Mouse (Mus musculus) stomach, postnatal 0 days (tissue): Measurements from ENCODE around the gene Pomt1. TPM values are rescaled to one million over a fixed set of nuclear protein-coding genes. Genes with fewer than 3 reads are reported as not detected.
A peak's percentile ranks its signal among the peaks of the same experiment; 100 is the strongest.

Experiments
- ATAC-seq: fragments of 200-750 bp; cut with Nextera tagmentation; 2 replicates; pipeline ENCODE4 v1.8.0; 2017; ENCODE audit not compliant: low FRiP score, low TSS enrichment
- DNase-seq: peaks from one replicate; pipeline ENCODE4 v3.0.0-alpha.2; 2016; ENCODE audit warnings: low spot score
- H3K27ac ChIP-seq: fragments of 300-500 bp; sonication (generic); replicated peaks from 2 replicates; pipeline ENCODE4 v1.5.1; 2014; ENCODE audit warnings: mild to moderate bottlenecking, control low read depth
- H3K27me3 ChIP-seq: fragments of 300-500 bp; sonication (generic); 2 replicates; pipeline ENCODE4 v1.6.1; 2014; ENCODE audit warnings: low read length; ENCODE audit not compliant: control insufficient read depth, insufficient read depth
- H3K36me3 ChIP-seq: fragments of 300-500 bp; sonication (generic); 2 replicates; pipeline ENCODE4 v1.6.1; 2014; ENCODE audit warnings: low read length, mixed read lengths; ENCODE audit not compliant: control insufficient read depth, insufficient read depth
- H3K4me1 ChIP-seq: fragments of 300-500 bp; sonication (generic); replicated peaks from 2 replicates; pipeline ENCODE4 v1.6.1; 2014; ENCODE audit warnings: antibody characterized with exemption; ENCODE audit not compliant: control insufficient read depth, insufficient read depth
- H3K4me2 ChIP-seq: fragments of 300-500 bp; sonication (generic); replicated peaks from 2 replicates; pipeline ENCODE4 v1.6.1; 2014; ENCODE audit warnings: low read depth, mild to moderate bottlenecking, control low read depth, moderate library complexity
- H3K4me3 ChIP-seq: fragments of 300-500 bp; sonication (generic); 2 replicates; pipeline ENCODE4 v1.5.1; 2014; ENCODE audit warnings: low read depth, low read length, control low read depth
- H3K9ac ChIP-seq: fragments of 300-500 bp; sonication (generic); 2 replicates; pipeline ENCODE4 v1.6.1; 2014; ENCODE audit warnings: mild to moderate bottlenecking, low read length, control low read depth, mixed read lengths
- H3K9me3 ChIP-seq: fragments of 300-500 bp; sonication (generic); 2 replicates; pipeline ENCODE4 v1.6.1; 2016; ENCODE audit warnings: low read length; ENCODE audit not compliant: control insufficient read depth
- CTCF ChIP-seq: IDR thresholded peaks from 2 replicates; pipeline ENCODE4 v1.5.1; 2016; ENCODE audit warnings: antibody characterized with exemption, low read depth, mild to moderate bottlenecking, moderate library complexity
- EP300 ChIP-seq: optimal IDR thresholded peaks from 2 replicates; pipeline ENCODE3; 2016; ENCODE audit warnings: antibody characterized with exemption
- WGBS: fragments of 180-500 bp; shearing (Covaris S2); extraction: QIAGEN DNeasy Blood & Tissue Kit; methylation state at CpG from one replicate; pipeline ENCODE4 v1.1.7; 2014; 5-methylcytosine and 5-hydroxymethylcytosine counted together
- polyA plus RNA-seq: library from polyadenylated mRNA; unstranded; fragments of >200 nt; fragmentation: Nextera tagmentation; extraction: Ambion mirVana; gene quantifications from 2 replicates; pipeline ENCODE4 v1.2.1, GENCODE M21; 2015

Gene Pomt1
- polyA plus RNA-seq: 6.2 and 6.9 TPM in 2 replicates

DNA sequence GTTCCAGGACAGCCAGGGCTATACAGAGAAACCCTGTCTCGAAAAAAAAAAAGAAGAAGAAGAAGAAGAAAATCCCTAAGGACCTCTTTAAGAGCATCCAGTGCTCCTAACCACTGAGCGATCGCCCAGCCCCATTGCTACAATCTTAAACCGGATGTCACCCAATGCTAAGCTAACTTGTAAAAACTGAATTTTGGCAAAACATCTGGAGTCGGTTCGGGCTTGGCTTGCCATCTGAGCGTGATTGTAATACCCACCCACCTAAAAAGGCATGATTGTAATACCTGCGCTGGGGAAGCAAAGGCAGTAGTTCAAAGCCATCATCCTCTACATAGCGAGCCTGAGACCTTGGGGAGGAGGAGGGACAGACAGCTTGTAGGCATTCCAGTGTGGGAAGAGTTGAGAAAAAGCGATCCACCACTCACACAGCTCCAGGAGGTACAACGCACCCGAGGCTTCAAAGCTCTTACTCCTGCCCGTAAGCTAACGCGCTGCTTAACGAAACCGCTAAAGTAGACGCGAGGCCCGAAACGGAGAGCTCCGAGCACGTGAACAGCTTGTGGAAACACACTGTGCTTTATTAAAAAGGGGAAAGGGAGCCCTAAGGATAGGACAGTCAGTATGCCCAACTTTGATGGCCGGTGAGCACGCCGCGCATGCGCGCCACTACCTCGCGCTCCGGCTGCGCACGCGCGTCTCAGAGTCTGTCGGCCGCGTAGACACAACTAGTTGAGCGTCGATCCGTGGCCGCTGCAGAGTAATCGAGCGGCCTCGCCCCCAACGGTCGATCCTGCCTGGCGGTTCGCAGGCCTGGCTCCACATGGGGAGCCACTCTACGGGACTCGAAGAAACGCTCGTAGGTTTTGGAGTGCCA is at the start of gene Pomt1:
TSS of gene Pomt1 (plus strand) at position 705 of the 874 bp plus-strand sequence.
- H3K9me3 ChIP-seq: no peaks in the 10 kb centered on the region
- peak; percentile 90 for ATAC-seq
- no peaks in the 10 kb centered on the region for H3K27me3 ChIP-seq
- DNase-seq: peak; percentile 92
- TF ChIP-seq EP300: no peak
- TF ChIP-seq CTCF: peak; percentile 20
- no peaks in the 10 kb centered on the region for H3K4me1 ChIP-seq
- WGBS: under 1% methylated on average over 54 of the region's 54 CpGs
- H3K4me3 ChIP-seq: peak within 1 kb of the TSS; percentile 55
- peak within 1 kb of the TSS; percentile 84 for H3K27ac ChIP-seq
- peak within 1 kb of the TSS; percentile 82 for H3K4me2 ChIP-seq
- H3K9ac ChIP-seq: peak within 1 kb of the TSS; percentile 74
- H3K36me3 ChIP-seq: peaks cover 5% of the 10 kb centered on the region; the same call in 1 of the 2 replicates

DNA sequence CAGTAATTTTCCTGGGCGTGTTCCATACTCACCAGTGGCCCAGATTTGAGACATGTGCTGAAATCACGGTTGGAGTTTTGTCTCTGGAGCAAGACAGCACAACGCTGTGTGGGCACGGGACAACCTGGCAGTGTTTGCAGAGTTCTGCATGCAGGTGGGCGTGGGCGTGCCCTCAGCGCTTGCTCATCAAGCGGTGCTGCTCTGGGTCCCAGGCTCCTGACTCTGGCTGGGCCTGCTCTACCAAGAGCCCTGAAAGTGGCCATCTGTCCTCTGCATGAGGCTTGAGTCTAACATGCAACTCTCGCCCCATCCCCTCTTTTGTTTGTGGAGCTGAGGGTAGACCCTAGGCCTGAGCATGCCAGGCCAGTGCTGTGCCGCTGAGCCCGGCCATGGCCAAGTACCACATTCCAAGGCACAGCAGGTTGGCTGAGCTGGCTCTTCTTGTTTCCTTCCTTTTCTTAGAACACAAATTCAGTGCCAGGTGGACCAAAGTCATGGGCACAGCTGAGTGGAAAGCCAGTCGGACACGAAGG is 49.3 kb upstream of the Pomt1 start:
- peaks cover 32% of the 10 kb centered on the region for H3K36me3 ChIP-seq
- peaks cover 2% of the 10 kb centered on the region; the same call in 1 of the 2 replicates for H3K4me1 ChIP-seq
- no peak overlapping the region for H3K4me2 ChIP-seq
- TF ChIP-seq EP300: no peak
- no peak for ATAC-seq
- no peaks in the 10 kb centered on the region for H3K9me3 ChIP-seq
- no peak overlapping the region for H3K9ac ChIP-seq
- no peak overlapping the region for H3K4me3 ChIP-seq
- no peaks in the 10 kb centered on the region for H3K27me3 ChIP-seq
- DNase-seq: no peak
- WGBS: 78% methylated on average over 13 of the region's 13 CpGs
- no peak overlapping the region for H3K27ac ChIP-seq

DNA sequence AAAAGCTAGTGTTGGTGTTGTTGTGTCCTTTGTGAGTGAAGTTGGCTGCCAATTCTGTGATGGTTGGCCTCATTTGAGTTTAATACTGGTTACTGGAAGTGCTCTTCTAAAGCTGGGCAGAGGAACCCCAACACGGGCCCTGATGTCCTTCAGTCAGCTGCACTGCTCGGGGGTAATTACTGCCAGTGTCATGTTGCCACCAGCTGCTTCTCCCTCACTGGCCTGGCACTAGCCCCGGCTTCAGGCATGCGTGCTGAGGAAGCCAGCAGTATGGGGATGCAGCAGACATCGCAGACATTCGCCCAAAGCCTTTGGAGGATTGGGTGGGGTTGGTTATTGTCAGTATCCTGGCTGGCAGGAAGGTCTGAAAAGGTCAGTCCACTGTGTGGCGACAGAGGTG is 48.7 kb upstream of the Pomt1 start:
- H3K27me3 ChIP-seq: no peaks in the 10 kb centered on the region

DNA sequence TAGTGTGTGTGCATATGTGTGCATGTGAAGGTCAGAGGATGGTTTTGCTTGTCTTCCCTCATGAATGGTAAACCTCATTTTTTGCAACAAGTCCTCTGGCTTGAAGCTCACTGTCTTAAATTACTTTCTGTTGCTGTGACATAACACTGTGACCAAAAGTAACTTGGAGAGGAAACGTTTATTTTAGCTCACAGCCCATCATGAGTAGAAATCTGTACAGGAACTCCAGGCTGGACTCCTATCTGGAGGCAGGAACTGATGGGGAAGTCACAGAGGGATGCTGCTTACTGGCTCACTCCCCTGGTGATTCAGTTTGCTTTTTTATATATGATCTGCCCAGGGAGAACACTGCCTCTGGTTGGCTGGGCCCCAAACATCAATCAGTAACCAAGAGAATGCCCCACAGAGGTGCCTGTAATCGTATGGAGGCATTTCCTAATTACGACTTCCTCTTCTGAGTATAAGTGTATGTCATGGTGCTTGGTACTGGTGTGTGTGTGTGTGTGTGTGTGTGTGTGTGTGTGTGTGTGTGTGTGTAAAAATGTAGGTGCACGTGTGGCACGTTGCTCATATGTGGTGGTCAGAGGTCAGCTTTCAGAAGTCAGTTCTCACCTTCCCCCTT is 47.2 kb upstream of the Pomt1 start:
- 75% methylated on average over 5 of the region's 5 CpGs for WGBS
- Histone ChIP-seq H3K4me2 (no peak overlapping the region), H3K4me1 (no peaks in the 10 kb centered on the region), H3K4me3 (no peak overlapping the region), H3K9me3 (no peaks in the 10 kb centered on the region), H3K9ac (no peak overlapping the region), H3K27ac (no peak overlapping the region), H3K27me3 (no peaks in the 10 kb centered on the region), H3K36me3 (peaks cover 47% of the 10 kb centered on the region)
- ATAC-seq (no peak), DNase-seq (no peak)
- TF ChIP-seq EP300 (no peak), CTCF (no peak)

More for the DNA sequence above, 48.7 kb upstream of the Pomt1 start:
- no peak for TF ChIP-seq EP300
- TF ChIP-seq CTCF: no peak
- DNase-seq: no peak
- H3K9ac ChIP-seq: no peak overlapping the region
- no peak overlapping the region for H3K27ac ChIP-seq
- H3K36me3 ChIP-seq: peaks cover 37% of the 10 kb centered on the region
- 91% methylated on average over 7 of the region's 7 CpGs for WGBS
- H3K4me1 ChIP-seq: no peaks in the 10 kb centered on the region; the same call in 1 of the 2 replicates
- no peak overlapping the region for H3K4me2 ChIP-seq
- ATAC-seq: no peak
- no peak overlapping the region for H3K4me3 ChIP-seq
- H3K9me3 ChIP-seq: no peaks in the 10 kb centered on the region

DNA sequence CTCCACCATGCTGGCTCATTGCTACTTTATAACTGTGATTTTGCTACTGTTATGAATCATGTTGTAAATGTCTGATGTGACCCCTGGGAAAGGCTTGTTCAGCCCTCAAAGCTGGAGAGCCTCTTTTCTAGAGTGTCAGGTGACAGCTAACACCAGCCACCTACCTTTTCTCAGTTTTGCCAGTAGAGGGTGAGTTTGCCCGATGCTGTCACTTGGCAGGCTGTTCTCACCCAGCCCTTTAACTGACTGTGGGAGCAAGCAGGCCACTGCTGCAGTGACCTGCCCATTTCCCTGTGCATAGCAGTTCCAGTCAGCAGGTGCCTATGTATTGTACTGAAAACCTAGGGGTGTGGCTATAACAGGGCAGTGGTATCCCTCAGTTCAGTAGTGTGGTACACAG is 45.8 kb upstream of the Pomt1 start:
- Histone ChIP-seq H3K4me3 (no peak overlapping the region), H3K27ac (no peak overlapping the region), H3K36me3 (peaks cover 57% of the 10 kb centered on the region), H3K4me2 (no peak overlapping the region), H3K9me3 (no peaks in the 10 kb centered on the region), H3K27me3 (no peaks in the 10 kb centered on the region), H3K9ac (no peak overlapping the region), H3K4me1 (no peaks in the 10 kb centered on the region)
- ATAC-seq (peak; percentile 50; the same call in 1 of the 2 replicates), DNase-seq (no peak)
- TF ChIP-seq CTCF: peak; percentile 21; the same call in 1 of the 2 replicates
- no peak for TF ChIP-seq EP300
- 65% methylated on average over 1 of the region's 1 CpGs for WGBS
